Mouse (Mus musculus): Measurements from ENCODE around the gene Ovol2.

- TF ChIP-seq CTCF (IDR thresholded peaks at IDR 0.05; ENCODE audit: low read depth) (no peak), EP300 (IDR thresholded peaks at IDR 0.05; ENCODE audit: low read depth) (no peak)
Observed at GRCm38 (mm10) chr2:144280568-144280967, 51.4 kb downstream of the Ovol2 start.

Data from liver, embryonic 14.5 days (tissue).